Mouse (Mus musculus): ENCODE results near the gene Zfy1. TPM values are rescaled to one million over a fixed set of nuclear protein-coding genes. Genes with fewer than 3 reads are reported as not detected.

Zfy1 gene
- 0.03 TPM in 2 replicates for polyA plus RNA-seq (2012; rRNA removed)

DNA sequence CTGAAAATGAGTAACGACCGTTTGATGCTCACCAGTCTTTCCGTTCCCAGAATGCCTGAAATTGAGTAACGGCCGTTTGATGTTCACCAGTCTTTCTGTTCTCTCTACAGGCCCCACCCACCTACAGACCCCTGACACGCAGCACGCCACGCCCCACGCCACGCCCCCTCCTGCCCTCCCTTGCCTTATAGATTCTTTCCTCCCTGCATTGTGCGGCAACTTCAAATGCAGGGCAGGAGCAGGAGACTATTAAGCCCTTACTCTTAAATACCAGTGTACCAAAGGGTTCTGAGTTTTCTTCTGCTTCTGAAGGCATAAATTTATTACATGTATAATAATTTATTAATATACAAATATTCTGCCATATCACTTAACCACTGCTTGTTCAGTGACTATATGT, at the start of gene Zfy1:
Zfy1 (minus strand) TSS at position 101 of the 400 bp plus-strand sequence.

DNA sequence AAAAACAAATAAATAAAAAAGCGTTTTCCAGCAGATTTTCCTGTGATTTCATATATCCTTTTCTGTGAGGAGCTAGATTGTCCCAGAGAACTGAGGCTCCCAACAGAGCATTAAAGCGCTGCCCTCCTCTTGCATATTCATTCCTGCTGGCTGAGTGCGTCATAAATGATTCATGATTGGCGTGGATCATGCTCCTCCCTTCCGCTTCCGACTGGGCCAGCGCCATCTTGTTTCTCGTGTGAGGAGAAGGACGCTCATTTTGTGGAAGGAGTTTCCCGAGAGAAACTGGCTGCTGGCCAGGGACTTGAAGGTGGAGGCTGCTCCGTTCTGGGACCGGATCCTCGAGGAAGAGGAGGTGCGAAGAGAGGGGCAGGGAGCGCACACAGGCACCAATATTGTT, 21.2 kb upstream of the Zfy1 start, which contains the start of gene Uba1y:
Uba1y (plus strand) TSS at position 254 of the 400 bp plus-strand sequence.

Other genes with a start within 250 kb of the Zfy1 start
- 0.53 and 0.56 TPM in 2 replicates for gene Uba1y, start 21.2 kb upstream of the Zfy1 start, polyA plus RNA-seq (2012; rRNA removed)
- gene Kdm5d, start 100.4 kb upstream of the Zfy1 start, polyA plus RNA-seq (2012; rRNA removed), result 23.6 and 25.2 TPM in 2 replicates
- gene Eif2s3y, start 213.1 kb upstream of the Zfy1 start, polyA plus RNA-seq (2012; rRNA removed), result 79.5 and 85.8 TPM in 2 replicates

All from central nervous system, embryonic 18 days (tissue).